Mouse (Mus musculus) myocyte (in vitro differentiated cells): ENCODE measurements at regions not wholly inside any gene's neighbourhood (a gene's known extent, or its start where the extent isn't known, plus 50 kb on each side); places are given as distances from the start of the nearest gene placed in this dataset.
A peak's percentile ranks its signal among the peaks of the same experiment; 100 is the strongest.

Source experiments
- H3K27me3 ChIP-seq: one replicate; pipeline ENCODE4 v1.6.1; 2011; ENCODE audit not compliant: control insufficient read depth, insufficient read depth, insufficient read length
- H3K36me3 ChIP-seq: one replicate; pipeline ENCODE4 v1.6.1; 2011; ENCODE audit not compliant: control insufficient read depth, insufficient read depth
- H3K4me2 ChIP-seq: one replicate; pipeline ENCODE4 v1.6.1; 2011; ENCODE audit warnings: low read depth, control low read depth
- H3K4me3 ChIP-seq: one replicate; pipeline ENCODE4 v1.5.1; 2011; ENCODE audit warnings: mild to moderate bottlenecking, control low read depth, moderate library complexity
- H3K79me2 ChIP-seq: one replicate; pipeline ENCODE4 v1.6.1; 2011; ENCODE audit not compliant: control insufficient read depth, insufficient read depth
- H3ac ChIP-seq: one replicate; pipeline ENCODE4 v1.6.1; 2011; ENCODE audit not compliant: control insufficient read depth, insufficient read length
- CEBPB ChIP-seq: IDR thresholded peaks from 2 replicates; pipeline ENCODE4 v1.6.1; 2011; ENCODE audit warnings: mild to moderate bottlenecking, moderate library complexity; ENCODE audit not compliant: poor library complexity, insufficient read depth, severe bottlenecking
- E2F4 ChIP-seq: IDR thresholded peaks from one replicate; pipeline ENCODE4 v1.6.1; 2011; ENCODE audit warnings: mild to moderate bottlenecking, control low read depth, moderate library complexity; ENCODE audit not compliant: insufficient read depth
- MAX ChIP-seq: IDR thresholded peaks from one replicate; pipeline ENCODE4 v1.6.1; 2011; ENCODE audit warnings: low read depth, mild to moderate bottlenecking, control low read depth
- MYOD1 ChIP-seq, 3 experiments: IDR thresholded peaks; one replicate each; pipeline ENCODE4 v1.6.1; 2011; ENCODE audit warnings: control low read depth in 2 of 3, low read depth in 2 of 3, mild to moderate bottlenecking in 2 of 3, moderate library complexity in 1 of 3; ENCODE audit not compliant: insufficient read length in 2 of 3, control insufficient read depth in 1 of 3
- MYOG ChIP-seq, 3 experiments: IDR thresholded peaks; one replicate each; pipeline ENCODE4 v1.6.1; 2011; ENCODE audit warnings: control low read depth in 2 of 3, low read depth in 2 of 3, mild to moderate bottlenecking in 2 of 3; ENCODE audit not compliant: insufficient read length in 2 of 3, control insufficient read depth in 1 of 3, insufficient read depth in 1 of 3
- POLR2A ChIP-seq: IDR thresholded peaks from one replicate; pipeline ENCODE4 v1.6.1; 2011; ENCODE audit warnings: low read depth, mild to moderate bottlenecking, control low read depth, moderate library complexity; ENCODE audit not compliant: insufficient read length
- POLR2AphosphoS2 ChIP-seq: IDR thresholded peaks from one replicate; pipeline ENCODE4 v1.6.1; 2011; ENCODE audit warnings: low read depth, control low read depth; ENCODE audit not compliant: insufficient read length
- REST ChIP-seq: IDR thresholded peaks from one replicate; pipeline ENCODE4 v1.6.1; 2011; ENCODE audit warnings: mild to moderate bottlenecking, control low read depth, moderate library complexity; ENCODE audit not compliant: insufficient read depth, insufficient read length
- SRF ChIP-seq: IDR thresholded peaks from one replicate; pipeline ENCODE4 v1.6.1; 2011; ENCODE audit warnings: low read depth; ENCODE audit not compliant: control insufficient read depth, insufficient read length
- TCF12 ChIP-seq: IDR thresholded peaks from one replicate; pipeline ENCODE4 v1.6.1; 2011; ENCODE audit warnings: mild to moderate bottlenecking, control low read depth; ENCODE audit not compliant: poor library complexity, insufficient read depth, severe bottlenecking
- TCF3 ChIP-seq: IDR thresholded peaks from one replicate; pipeline ENCODE4 v1.6.1; 2011; ENCODE audit warnings: low read depth, control low read depth; ENCODE audit not compliant: insufficient read length
- USF1 ChIP-seq: IDR thresholded peaks from one replicate; pipeline ENCODE4 v1.6.1; 2011; ENCODE audit warnings: low read depth, mild to moderate bottlenecking, control low read depth, moderate library complexity

- TF ChIP-seq E2F4 (no peak), REST (no peak), POLR2AphosphoS2 (no peak), MYOG (IDR thresholded peaks at IDR 0.05; ENCODE audit: control insufficient read depth in 1 of 3, insufficient read depth in 1 of 3, insufficient read length in 2 of 3, low read depth in 2 of 3) (no peak), MAX (no peak), SRF (no peak), USF1 (no peak), TCF3 (no peak), CEBPB (no peak), TCF12 (no peak), POLR2A (no peak), MYOD1 (IDR thresholded peaks at IDR 0.05; ENCODE audit: control insufficient read depth in 1 of 3, insufficient read length in 2 of 3, low read depth in 2 of 3) (no peak)
- no peaks in the 10 kb centered on the region for H3K36me3 ChIP-seq
- H3K4me3 ChIP-seq: no peak overlapping the region
These were observed 261.0 kb downstream of the Mat2b start for GRCm38 (mm10) chr11:40434002-40434401.

GRCm38 (mm10) chr11:40428858-40429257 lies 266.1 kb downstream of the Mat2b start:
- Histone ChIP-seq H3K4me3 (no peak overlapping the region), H3K4me2 (no peak overlapping the region), H3K79me2 (no peaks in the 10 kb centered on the region), H3K36me3 (no peaks in the 10 kb centered on the region), H3ac (no peak overlapping the region), H3K27me3 (no peaks in the 10 kb centered on the region)
- TF ChIP-seq TCF12: no peak
- TF ChIP-seq MYOG (IDR thresholded peaks at IDR 0.05; ENCODE audit: control insufficient read depth in 1 of 3, insufficient read depth in 1 of 3, insufficient read length in 2 of 3, low read depth in 2 of 3): no peak
- TF ChIP-seq POLR2A: no peak
- no peak for TF ChIP-seq USF1
- TF ChIP-seq POLR2AphosphoS2: no peak
- TF ChIP-seq MAX: no peak
- no peak for TF ChIP-seq TCF3
- no peak for TF ChIP-seq MYOD1 (IDR thresholded peaks at IDR 0.05; ENCODE audit: control insufficient read depth in 1 of 3, insufficient read length in 2 of 3, low read depth in 2 of 3)
- no peak for TF ChIP-seq CEBPB
- no peak for TF ChIP-seq E2F4
- TF ChIP-seq SRF: no peak
- no peak for TF ChIP-seq REST

More at GRCm38 (mm10) chr11:40434002-40434401, 261.0 kb downstream of the Mat2b start:
- Histone ChIP-seq H3ac (no peak overlapping the region), H3K79me2 (no peaks in the 10 kb centered on the region), H3K27me3 (no peaks in the 10 kb centered on the region), H3K4me2 (no peak overlapping the region)

GRCm38 (mm10) chr11:40424316-40424715 lies 270.7 kb downstream of the Mat2b start:
- Histone ChIP-seq H3K4me3 (no peak overlapping the region), H3K36me3 (no peaks in the 10 kb centered on the region), H3K4me2 (no peak overlapping the region), H3K79me2 (no peaks in the 10 kb centered on the region), H3ac (no peak overlapping the region), H3K27me3 (no peaks in the 10 kb centered on the region)
- TF ChIP-seq E2F4: no peak
- no peak for TF ChIP-seq SRF
- no peak for TF ChIP-seq MYOD1 (IDR thresholded peaks at IDR 0.05; ENCODE audit: control insufficient read depth in 1 of 3, insufficient read length in 2 of 3, low read depth in 2 of 3)
- TF ChIP-seq REST: no peak

GRCm38 (mm10) chr11:40407571-40407970 lies 287.4 kb downstream of the Mat2b start:
- H3K79me2 ChIP-seq: no peaks in the 10 kb centered on the region
- no peaks in the 10 kb centered on the region for H3K36me3 ChIP-seq
- no peak for TF ChIP-seq REST
- TF ChIP-seq POLR2A: no peak
- TF ChIP-seq TCF12: no peak
- TF ChIP-seq TCF3: no peak
- TF ChIP-seq E2F4: no peak
- TF ChIP-seq MYOG (IDR thresholded peaks at IDR 0.05; ENCODE audit: control insufficient read depth in 1 of 3, insufficient read depth in 1 of 3, insufficient read length in 2 of 3, low read depth in 2 of 3): no peak
- no peak for TF ChIP-seq SRF
- no peaks in the 10 kb centered on the region for H3K27me3 ChIP-seq
- no peak overlapping the region for H3K4me2 ChIP-seq
- no peak overlapping the region for H3ac ChIP-seq
- H3K4me3 ChIP-seq: no peak overlapping the region

GRCm38 (mm10) chr11:40402249-40402648 lies 292.8 kb downstream of the Mat2b start:
- Histone ChIP-seq H3K4me3 (no peak overlapping the region), H3K27me3 (no peaks in the 10 kb centered on the region), H3K4me2 (peak overlapping the region; percentile 56), H3K36me3 (no peaks in the 10 kb centered on the region), H3ac (no peak overlapping the region), H3K79me2 (no peaks in the 10 kb centered on the region)
- peak; percentile 98 for TF ChIP-seq CEBPB
- no peak for TF ChIP-seq USF1
- TF ChIP-seq SRF: peak; percentile 57
- no peak for TF ChIP-seq REST
- TF ChIP-seq MYOD1 (IDR thresholded peaks at IDR 0.05; ENCODE audit: control insufficient read depth in 1 of 3, insufficient read length in 2 of 3, low read depth in 2 of 3): no peak
- TF ChIP-seq TCF12: no peak
- no peak for TF ChIP-seq TCF3
- TF ChIP-seq MAX: no peak
- no peak for TF ChIP-seq MYOG (IDR thresholded peaks at IDR 0.05; ENCODE audit: control insufficient read depth in 1 of 3, insufficient read depth in 1 of 3, insufficient read length in 2 of 3, low read depth in 2 of 3)
